Mouse (Mus musculus) thymus, postnatal 14 days (tissue): ENCODE measurements around the gene Farsb.

Experiments used
- DNase-seq: peaks from one replicate; pipeline ENCODE4 v3.0.0; 2021

Gene Farsb

DNA sequence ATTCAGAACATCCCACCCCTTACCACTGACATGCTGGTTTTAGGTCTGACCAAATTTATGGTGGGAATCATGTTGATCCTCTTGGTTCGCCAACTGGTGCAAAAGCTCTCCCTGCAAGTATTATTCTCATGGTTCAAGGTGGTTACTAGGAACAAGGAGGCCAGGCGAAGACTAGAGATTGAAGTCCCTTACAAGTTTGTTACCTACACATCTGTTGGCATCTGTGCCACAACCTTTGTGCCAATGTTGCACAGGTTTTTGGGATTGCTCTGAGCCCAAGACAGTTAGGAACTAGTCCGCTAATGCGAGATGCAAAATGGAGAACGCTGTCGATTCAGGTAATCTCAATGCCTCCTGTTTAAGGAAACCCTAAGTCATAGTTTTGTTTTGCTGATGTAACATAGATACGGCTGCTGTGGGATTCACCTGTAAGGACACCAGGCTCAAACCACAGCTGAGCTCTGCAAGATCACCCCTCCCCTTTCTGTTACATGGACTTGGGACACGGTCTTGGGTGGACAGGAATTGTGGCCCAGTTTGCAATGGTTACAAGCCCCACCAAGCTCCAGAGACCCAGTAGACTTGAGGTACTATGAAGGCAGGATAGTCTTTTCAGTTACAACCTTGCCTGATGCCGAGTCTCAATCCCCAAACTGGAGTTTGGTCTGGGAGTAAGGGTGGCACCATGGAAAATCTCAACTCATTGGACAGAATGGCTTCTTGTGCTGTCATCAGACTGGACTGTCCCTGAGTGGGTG lies 71.4 kb downstream of the Farsb start:
- DNase-seq = no peak

DNA sequence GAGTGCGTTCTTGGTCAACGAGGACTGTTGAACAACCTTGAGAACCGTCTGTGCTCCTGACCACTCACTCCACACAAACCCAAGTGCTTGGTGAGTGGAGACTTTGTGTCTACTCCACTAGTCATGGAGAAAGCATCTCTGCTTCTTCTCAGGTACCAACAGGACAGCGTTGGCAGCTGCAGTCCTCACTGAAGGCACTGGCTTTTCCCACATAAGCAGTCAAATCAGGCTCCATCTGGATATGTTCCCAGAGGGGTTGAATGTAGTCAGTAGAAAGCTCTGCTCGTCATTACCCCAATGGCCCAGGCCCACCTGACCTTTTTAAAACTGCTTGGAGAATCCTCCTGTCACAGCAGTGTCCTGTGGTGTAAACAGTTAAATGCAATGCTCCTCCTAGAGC lies 74.3 kb downstream of the Farsb start:
- no peak for DNase-seq

DNA sequence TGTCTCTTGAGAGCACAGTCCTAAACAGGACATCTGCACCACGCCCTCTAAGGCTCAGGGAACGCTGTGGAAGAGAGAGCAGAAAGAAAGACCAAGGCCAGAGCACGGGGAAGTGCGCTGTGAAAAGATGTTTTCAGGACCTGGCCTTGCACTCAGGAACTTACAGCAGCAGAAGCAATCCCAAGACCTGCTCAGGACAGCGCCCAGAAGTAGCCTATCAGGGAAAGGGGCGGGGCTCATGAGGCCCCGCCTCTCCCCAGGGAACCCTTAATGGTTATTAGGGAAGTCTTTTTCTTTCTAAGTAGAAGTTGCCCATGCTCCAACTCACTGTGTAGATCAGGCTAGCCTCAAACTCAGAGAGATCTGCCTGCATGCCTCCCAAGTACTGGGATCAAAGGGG lies 76.0 kb downstream of the Farsb start:
- DNase-seq = no peak

DNA sequence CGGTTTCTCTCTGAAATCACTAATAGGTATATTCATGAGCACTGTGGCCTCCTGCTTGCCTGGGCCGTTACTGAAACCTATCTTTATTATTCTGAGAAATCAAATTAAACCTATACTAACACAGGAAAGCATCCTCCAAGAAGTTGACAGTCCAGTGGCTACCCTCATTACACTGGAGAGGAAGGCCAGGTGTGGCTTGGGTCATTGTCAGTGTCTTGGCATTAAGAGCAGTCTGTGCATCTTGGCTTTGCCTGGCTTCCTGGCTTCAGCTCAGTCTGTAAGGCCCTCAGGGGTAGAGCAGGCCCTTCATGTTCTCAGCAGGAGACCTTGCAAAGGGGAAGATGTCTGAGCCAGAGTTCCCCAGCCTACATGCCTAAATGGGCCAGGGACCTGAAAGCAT lies 79.3 kb downstream of the Farsb start:
- DNase-seq = no peak

DNA sequence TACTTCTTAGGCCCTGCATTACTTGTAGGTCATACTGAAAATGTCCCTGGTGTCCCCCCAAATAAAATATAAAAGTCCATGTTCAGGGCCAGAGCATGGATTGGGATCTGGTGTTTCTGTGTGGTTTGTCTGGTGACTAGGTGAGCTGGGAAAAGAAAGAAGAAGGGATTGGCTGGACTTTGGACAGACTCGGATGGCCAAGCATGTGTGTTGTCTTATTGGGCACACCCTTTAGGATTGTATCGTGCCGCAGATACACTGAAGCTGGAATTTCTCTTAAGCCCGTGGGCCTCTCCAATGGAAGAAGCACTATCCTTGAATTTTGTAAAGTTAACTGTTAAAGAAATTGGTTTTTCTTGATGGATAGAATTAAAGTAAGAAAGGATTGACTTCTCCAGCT lies 87.3 kb downstream of the Farsb start:
- no peak for DNase-seq

DNA sequence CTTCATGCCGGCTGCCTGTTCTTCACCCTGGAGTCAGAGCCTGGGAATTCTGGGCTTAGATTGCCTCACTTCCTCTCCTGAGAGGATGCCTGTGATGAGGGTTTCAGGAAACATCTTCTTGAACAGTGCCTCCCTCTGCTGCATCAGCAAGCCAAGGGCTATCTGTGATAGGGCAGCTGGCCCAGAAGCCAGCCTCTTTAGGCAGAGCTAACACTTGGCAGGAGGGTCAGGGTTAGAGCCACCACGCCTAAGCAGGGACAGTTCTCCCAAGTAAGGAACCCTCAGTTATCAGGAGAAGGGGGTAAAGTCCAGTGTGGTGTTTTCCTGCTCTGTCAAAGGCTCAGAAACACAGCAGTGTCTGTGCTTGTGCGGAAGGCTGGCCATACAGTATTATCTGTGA lies 88.9 kb downstream of the Farsb start:
- no peak for DNase-seq

DNA sequence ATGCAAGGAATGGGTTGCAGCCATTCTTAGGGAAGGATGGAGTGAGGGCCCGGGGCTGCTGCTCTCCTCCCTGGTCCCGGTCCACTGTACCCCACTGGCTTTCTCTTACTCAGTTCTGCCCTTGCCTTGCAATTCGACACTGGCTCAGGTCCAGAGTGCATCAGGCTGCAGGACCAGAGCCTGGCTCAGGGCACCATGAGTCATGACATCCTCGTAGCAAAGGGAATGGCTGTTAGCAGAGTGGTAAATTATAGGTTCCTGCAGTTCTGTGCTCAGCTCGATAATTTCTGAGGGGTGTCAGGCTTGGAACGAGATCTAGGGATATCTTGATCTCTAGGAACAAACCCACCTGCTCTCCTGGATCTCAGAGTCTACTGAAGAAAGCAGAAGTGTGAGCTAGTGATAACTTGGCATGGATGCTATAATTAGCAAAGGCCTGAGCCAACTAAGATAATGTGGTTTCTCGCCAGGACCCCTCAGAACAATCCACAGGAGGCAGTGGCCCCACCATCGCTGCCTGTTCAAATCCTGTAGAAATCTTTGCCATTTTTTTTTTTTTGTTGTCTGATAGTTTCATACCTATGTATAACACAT lies 92.3 kb downstream of the Farsb start:
- DNase-seq = no peak

DNA sequence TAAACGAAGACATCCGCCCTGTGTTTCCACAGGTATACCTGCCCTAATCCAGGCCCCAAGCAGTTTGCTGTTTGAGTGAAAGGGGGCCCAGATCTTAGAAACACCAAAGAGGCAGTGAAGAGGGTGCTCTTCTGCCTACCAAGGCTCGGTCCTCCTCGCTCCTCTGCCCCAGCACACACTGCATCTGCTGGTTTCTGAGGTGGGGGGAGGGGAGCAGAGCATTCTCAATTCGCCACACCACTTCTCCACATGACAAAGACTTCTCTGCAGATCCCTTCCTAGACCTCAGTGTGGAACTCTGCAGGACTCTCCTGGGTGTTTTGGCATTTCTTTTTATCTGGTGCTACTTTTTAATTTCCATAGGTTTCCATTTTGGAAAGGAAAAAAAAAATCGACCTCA lies 93.0 kb downstream of the Farsb start:
- no peak for DNase-seq

DNA sequence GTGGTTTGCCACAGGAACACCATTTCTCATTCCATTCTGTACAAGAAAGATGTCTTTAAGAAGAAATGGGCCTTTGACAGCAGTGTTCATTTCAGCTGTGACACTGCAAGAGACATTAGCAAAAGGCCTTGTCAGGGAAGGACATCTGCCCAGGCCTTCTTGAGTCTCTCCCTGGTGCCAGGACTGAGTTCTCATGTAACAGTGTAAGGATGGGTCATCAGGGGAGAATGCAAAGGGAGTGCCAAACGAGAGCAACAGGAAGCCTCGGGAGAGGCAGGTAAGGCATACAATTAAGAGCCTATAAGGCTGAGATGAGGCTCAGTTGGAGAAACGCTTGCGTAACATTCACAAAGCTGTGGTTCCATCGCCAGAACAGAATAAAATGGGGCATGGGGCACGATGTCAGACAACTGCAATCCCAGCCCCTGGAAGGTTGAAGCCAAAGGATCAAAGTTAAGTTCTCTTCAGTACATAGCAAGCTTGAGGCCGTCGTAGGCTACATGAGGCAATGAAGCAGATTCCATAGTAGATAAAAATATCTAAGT lies 93.4 kb downstream of the Farsb start:
- no peak for DNase-seq

DNA sequence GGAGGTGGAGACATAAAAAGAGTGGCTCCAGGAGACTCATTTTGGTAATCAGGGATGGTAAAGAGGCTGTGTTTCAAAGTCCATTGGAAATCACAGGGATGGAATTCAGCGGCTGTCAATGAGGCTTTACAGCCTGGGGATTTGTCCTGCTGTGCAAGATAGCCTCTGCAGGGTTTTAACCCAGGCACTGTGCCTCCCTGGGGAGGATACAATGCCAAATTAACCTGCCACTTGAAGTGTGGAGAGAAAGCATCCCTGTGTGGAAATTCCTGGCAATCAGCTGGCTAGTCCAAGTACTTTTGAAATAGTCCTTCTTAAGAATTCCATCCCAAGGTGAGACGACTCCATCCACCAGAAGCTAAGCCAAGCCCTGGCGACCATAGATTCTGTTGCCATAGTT lies 99.8 kb downstream of the Farsb start:
- no peak for DNase-seq

DNA sequence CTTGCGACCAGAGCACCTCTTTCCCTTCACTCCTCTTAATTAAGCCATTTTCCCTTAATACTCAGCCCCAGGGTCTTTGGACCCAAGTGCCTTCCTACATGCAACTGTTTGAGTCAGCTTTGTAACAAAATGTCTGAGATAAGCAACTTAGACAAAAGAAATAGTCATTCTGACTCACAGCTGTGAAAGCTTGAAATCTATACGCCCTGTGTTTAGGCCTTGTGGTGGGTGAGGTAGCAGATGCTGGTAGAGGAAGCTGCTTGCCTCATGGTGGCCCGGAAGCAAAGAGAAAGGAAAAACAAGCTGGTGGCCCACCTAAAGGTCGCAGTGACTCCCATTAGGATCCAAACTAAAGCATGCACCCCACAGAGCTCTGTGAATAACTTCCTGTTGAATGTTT lies 100.8 kb downstream of the Farsb start:
- DNase-seq = no peak

DNA sequence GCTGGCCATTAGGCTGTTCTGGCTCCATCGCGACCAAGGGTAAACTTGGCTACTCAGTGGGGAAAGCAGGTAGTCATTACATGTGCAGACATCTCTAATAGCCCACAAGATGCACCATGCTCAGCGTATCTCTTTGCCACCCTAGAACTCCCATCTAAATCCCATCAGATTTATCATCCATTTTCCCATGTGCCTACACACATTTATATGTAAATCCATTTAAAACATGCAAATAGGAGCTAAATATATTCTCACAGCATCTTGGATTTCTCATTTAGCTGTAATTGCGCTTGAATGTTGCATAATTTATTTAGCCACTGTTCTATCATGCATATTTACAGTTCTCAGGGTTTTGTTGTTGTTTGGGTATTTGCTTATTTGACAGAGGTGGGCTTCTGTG lies 107.7 kb downstream of the Farsb start:
- no peak for DNase-seq

DNA sequence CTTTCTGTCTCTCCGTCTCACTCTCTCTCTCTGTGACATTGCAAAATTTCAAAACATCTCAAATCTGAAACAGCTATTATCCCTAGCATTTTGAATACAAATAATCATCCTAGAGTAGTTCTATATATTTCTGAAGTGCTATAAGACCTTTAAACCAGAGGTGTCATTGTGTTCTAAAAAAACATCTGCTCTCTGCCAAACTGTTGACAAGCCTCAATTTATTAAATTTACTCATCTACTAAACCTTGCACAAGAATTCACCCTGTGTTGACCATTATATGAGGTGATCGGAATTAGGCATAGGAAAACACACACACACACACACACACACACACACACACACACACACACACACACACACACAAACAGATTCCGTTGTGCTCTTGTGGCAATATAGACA lies 113.6 kb downstream of the Farsb start:
- no peak for DNase-seq

DNA sequence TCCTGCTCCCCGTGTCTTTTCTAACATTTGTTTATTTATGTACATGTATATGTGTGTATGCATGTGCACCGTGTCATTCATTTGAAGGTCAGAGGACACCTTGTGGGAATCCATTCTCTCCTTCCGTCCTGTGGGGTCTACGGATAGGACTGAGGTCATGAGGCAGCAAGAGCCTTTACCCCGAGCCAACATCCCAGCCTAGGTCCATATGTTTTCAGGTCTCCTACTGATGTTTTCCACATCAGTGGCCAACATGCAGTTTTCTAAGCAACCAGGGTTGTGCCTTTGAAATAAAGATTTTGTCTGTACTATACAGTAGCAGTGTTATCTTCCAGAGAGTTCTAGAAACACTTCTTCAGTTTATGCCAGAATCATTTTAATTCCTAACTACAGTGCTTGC lies 114.9 kb downstream of the Farsb start:
- no peak for DNase-seq

DNA sequence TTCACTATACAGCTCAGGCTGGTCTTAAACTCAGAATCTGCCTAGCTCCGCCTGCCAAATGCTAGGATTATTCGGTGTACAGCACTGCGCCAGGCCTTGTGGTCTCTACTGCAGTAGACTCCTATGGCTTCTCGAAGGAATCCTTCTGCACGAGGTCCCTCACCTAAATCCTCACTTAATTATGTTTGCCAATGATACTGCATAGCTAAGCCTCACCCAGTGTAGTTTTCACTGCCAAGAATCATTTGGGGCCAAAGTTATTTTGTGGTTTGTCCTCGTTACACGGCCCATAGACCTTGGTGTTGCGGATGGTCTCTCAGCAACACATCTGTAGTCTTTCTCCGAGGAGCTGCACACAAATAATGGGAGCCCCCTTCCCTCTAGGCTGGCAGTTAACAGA lies 116.4 kb downstream of the Farsb start:
- no peak for DNase-seq

DNA sequence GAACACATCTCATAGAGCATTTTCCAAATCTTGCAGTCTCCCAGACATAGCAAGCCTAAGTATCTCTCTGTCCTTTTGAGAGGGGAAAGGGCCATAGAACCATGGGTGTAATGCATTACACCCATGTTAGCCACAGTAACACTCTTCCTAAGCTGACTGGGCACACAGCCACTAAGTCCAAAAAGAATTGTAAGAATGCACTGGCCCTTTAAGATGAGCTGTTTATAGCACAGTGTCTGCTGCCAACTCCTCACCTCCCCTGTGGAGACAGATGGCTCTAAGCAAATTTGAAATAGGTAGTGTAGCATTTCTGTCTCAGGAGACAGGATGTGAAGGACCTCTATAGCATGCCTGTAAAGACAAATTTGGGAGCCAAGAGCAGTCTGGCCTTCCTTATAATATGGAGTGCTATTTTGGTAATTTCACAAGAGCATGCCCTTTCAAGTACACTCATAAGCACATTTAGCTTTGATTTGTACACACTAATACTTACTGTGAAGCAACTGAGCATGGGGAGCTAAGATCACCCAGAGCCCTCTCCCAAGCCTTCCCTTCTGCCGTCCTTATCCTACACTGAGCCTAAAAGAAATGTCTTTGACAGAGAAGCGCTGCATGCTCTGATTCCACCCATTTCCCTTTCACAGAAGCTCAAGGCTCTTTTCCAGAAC lies 117.0 kb downstream of the Farsb start:
- no peak for DNase-seq

DNA sequence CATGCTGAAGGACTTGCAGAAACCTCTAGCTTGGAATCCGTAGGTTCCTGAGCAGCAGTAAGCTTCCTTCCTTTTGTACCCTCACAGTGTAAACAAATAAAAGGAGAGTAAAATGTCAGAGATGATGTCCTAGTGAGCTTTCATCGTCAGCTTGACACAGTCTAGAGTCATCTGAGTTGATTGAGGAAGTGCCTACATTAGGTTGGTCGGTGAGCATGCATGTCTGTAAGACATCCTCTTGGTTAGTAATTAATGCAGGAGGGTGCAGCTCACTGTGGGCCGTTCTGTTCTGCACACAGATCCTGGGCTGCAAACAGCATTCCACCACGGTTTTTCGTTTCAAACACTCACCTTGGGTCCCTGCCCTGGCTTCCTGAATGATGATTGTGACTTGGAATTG lies 118.6 kb downstream of the Farsb start:
- DNase-seq = no peak
